Mouse (Mus musculus): ENCODE data around the gene Topaz1. TPM values are rescaled to one million over a fixed set of nuclear protein-coding genes. Genes with fewer than 3 reads are reported as not detected.

Topaz1 gene
- polyA plus RNA-seq, 1 experiment from 2014 or later = 0.04 TPM

DNA sequence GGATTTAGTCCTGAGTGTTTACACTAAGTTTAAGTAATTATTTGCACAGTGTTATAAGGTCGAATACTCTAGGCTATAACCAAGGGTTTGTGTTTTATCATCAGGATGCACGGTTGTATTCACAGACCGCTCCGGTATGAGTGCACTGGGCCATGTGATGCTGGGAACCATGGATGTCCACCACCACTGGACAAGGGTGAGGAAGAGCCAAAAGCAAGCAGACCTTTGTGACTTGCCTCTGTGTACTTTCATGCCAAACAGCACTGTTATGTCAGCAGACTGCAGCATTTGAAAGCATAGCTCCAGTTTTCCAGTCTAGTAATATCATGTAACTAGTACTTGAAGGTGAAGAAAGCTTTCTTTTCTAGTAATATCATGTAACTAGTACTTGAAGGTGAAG lies 79.6 kb downstream of the Topaz1 start:
- WGBS = 73% methylated on average over 4 of the region's 4 CpGs
- no peak for ATAC-seq (ENCODE audit: insufficient read depth, low FRiP score)

DNA sequence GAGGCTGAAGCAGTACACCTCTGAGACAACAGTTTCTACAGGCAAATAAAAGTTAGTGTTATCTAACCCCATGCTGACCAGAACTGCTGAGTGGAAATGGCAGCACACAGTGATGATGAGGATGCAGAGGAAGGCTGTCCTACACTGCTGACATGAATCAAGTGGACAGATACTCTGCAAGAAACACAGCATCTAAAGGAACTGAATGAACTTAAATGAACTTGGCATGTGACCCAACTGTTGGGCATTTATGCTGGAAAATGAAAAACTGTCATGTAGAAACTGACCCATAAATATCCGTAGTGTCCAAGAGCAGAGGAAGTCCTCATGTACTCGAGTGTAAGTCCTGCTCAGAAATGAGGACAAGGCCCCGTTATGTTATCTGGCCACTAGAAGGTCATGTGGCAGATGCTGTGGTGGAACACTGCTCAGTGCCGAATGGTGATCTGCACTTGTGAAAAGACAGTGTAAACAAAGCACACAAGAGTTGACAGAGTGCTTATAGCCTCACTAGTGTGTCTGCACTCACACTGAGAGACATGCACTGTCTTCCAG lies 82.8 kb downstream of the Topaz1 start:
- H3K9ac ChIP-seq (ENCODE audit: low read length) = no peak overlapping the region
- H3K4me3 ChIP-seq (replicated peaks; ENCODE audit: low read length) = no peak overlapping the region
- no peak for ATAC-seq (ENCODE audit: insufficient read depth, low FRiP score)
- peaks cover under 1% of the 10 kb centered on the region; the same call in 1 of the 2 replicates for H3K36me3 ChIP-seq (ENCODE audit: control insufficient read depth, insufficient read depth, low read length)
- H3K27ac ChIP-seq (ENCODE audit: low read length) = no peak overlapping the region
- no peak overlapping the region for H3K4me2 ChIP-seq (ENCODE audit: low read depth, low read length)
- WGBS = 54% methylated on average over 4 of the region's 4 CpGs
- no peaks in the 10 kb centered on the region for H3K9me3 ChIP-seq (replicated peaks; ENCODE audit: control insufficient read depth, low read length)
- H3K4me1 ChIP-seq (ENCODE audit: control insufficient read depth, insufficient read depth, low read length) = no peaks in the 10 kb centered on the region
- no peaks in the 10 kb centered on the region for H3K27me3 ChIP-seq (ENCODE audit: control insufficient read depth, insufficient read depth, low read length)

More for the DNA sequence above, 79.6 kb downstream of the Topaz1 start:
- Histone ChIP-seq H3K4me1 (ENCODE audit: control insufficient read depth, insufficient read depth, low read length) (no peaks in the 10 kb centered on the region), H3K9me3 (replicated peaks; ENCODE audit: control insufficient read depth, low read length) (no peaks in the 10 kb centered on the region), H3K4me2 (ENCODE audit: low read depth, low read length) (no peak overlapping the region), H3K36me3 (ENCODE audit: control insufficient read depth, insufficient read depth, low read length) (peaks cover 10% of the 10 kb centered on the region), H3K9ac (ENCODE audit: low read length) (no peak overlapping the region), H3K27ac (ENCODE audit: low read length) (no peak overlapping the region), H3K4me3 (replicated peaks; ENCODE audit: low read length) (no peak overlapping the region), H3K27me3 (ENCODE audit: control insufficient read depth, insufficient read depth, low read length) (no peaks in the 10 kb centered on the region)

DNA sequence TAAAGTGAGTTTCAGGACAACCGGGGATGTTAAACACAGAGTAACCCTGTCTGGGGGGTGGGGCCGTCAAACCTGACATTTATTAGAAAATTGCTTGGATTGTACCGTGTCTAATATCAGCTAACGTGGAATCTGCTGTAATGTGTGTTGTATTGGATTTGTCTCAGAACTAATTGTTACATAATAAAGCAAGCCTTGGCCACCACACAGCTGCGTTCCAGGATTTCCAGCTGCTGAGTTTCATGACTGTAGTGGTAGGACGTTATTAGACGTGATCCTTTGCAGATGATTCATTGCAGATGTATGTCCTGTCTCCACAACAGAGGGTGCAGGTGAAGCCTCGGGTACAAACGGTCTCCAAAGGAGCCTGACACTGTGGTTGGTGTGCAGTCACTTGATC lies 89.0 kb downstream of the Topaz1 start:
- Histone ChIP-seq H3K4me3 (replicated peaks; ENCODE audit: low read length) (no peak overlapping the region), H3K4me2 (ENCODE audit: low read depth, low read length) (no peak overlapping the region), H3K27me3 (ENCODE audit: control insufficient read depth, insufficient read depth, low read length) (no peaks in the 10 kb centered on the region), H3K36me3 (ENCODE audit: control insufficient read depth, insufficient read depth, low read length) (no peaks in the 10 kb centered on the region), H3K4me1 (ENCODE audit: control insufficient read depth, insufficient read depth, low read length) (peaks cover 15% of the 10 kb centered on the region), H3K9me3 (replicated peaks; ENCODE audit: control insufficient read depth, low read length) (no peaks in the 10 kb centered on the region), H3K27ac (ENCODE audit: low read length) (peak overlapping the region; percentile 58), H3K9ac (ENCODE audit: low read length) (no peak overlapping the region)
- no peak for ATAC-seq (ENCODE audit: insufficient read depth, low FRiP score)
- 60% methylated on average over 9 of the region's 9 CpGs for WGBS

DNA sequence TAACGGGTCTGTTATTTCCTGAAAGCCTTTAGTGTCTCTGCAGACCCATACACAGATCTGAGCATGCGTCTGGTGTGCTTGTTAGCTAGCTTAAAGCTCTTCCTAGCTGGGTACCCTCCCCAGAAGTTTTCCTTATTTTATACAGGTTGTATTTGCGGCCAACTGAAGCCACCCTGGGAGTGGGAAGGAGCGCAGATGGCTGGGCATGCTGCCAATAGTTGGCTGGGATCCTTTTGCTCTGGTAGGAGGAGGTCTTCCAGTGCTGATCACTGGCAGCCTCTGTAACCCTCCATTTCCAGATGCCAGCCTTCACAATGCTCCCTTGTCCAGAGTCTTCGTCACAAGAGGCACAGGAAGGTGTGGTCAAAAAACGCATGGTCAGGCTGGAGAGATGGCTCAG lies 89.6 kb downstream of the Topaz1 start:
- WGBS = 33% methylated on average over 6 of the region's 6 CpGs
- H3K9ac ChIP-seq (ENCODE audit: low read length) = no peak overlapping the region
- ATAC-seq (ENCODE audit: insufficient read depth, low FRiP score) = peak; percentile 82
- H3K36me3 ChIP-seq (ENCODE audit: control insufficient read depth, insufficient read depth, low read length) = no peaks in the 10 kb centered on the region
- H3K9me3 ChIP-seq (replicated peaks; ENCODE audit: control insufficient read depth, low read length) = no peaks in the 10 kb centered on the region
- H3K27me3 ChIP-seq (ENCODE audit: control insufficient read depth, insufficient read depth, low read length) = no peaks in the 10 kb centered on the region
- H3K27ac ChIP-seq (ENCODE audit: low read length) = peak overlapping the region; percentile 58
- H3K4me3 ChIP-seq (replicated peaks; ENCODE audit: low read length) = no peak overlapping the region
- H3K4me1 ChIP-seq (ENCODE audit: control insufficient read depth, insufficient read depth, low read length) = peaks cover 15% of the 10 kb centered on the region
- no peak overlapping the region for H3K4me2 ChIP-seq (ENCODE audit: low read depth, low read length)

DNA sequence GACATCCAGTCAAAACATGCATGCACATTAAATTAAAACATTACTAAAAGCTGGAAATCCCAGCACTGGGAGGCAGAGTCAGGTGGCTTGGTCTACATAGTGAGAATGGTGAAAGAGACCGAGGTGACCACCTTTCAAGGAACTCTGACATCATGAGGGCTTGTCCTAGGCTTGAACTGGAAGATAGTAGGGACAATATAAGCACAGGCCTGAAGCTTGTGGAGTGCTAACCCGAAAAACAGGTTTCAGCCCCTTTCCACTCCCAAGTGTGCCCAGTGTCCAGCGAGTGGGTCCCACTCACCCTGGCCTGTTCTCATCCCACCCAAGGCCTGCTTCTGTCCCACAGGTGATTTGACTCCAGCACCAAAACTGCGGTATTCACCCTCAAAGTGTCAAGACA lies 90.1 kb downstream of the Topaz1 start:
- ATAC-seq (ENCODE audit: insufficient read depth, low FRiP score) = peak; percentile 37; the same call in 1 of the 2 replicates
- Histone ChIP-seq H3K4me1 (ENCODE audit: control insufficient read depth, insufficient read depth, low read length) (peaks cover 15% of the 10 kb centered on the region), H3K9ac (ENCODE audit: low read length) (0 out of 2 replicates have a peak overlapping the region, but pooled peaks have one; percentile 43), H3K9me3 (replicated peaks; ENCODE audit: control insufficient read depth, low read length) (no peaks in the 10 kb centered on the region), H3K36me3 (ENCODE audit: control insufficient read depth, insufficient read depth, low read length) (no peaks in the 10 kb centered on the region), H3K27ac (ENCODE audit: low read length) (peak overlapping the region; percentile 58), H3K4me2 (ENCODE audit: low read depth, low read length) (no peak overlapping the region), H3K4me3 (replicated peaks; ENCODE audit: low read length) (no peak overlapping the region), H3K27me3 (ENCODE audit: control insufficient read depth, insufficient read depth, low read length) (no peaks in the 10 kb centered on the region)
- WGBS = 72% methylated on average over 4 of the region's 4 CpGs

DNA sequence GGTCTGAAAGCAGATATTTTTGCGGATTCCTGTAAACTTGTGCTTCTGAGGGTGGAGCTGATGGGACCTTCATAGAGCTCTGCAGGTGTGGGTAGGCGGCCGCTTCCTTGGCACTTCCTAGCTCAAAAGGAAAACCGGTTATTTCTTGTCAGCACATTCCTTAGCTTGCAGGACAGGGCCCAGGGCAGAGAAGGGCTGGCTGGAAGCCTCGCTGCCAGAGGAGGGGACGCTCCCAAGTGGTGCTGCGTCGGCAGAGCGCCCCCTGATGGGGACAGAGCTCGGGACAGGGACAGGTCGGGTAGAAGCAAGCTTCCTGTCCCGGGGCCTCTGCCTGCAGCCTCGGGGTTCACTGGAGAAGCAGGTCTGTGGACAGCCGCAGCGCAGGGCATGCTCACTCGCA lies 90.5 kb downstream of the Topaz1 start:
- 23% methylated on average over 16 of the region's 16 CpGs for WGBS
- peak overlapping the region; percentile 22; the same call in 1 of the 2 replicates for H3K4me2 ChIP-seq (ENCODE audit: low read depth, low read length)
- H3K27ac ChIP-seq (ENCODE audit: low read length) = peak overlapping the region; percentile 58

DNA sequence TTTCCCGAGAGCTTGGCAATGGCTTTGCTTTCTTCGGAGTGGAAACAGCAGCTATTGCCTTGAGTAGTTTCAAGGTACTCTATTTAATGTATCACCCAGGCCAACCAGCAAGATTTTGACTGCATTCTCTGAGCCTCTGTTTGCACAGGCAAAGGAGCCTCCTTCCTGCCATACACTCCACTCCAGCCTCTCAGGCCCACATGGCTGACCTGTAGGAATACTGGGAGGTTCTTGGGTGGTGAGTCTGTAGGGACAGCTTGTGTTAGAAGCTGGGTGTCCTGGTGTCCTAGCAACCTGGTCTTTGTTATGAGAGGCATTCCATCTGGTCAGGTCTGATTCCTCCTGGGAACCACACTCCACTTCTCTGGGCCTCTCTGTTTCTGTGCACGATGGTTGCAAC lies 96.6 kb downstream of the Topaz1 start, which contains the start of gene Gm35549:
Gene Gm35549 (minus strand): TSS at position 276 of the 400 bp plus-strand sequence.
- peaks cover 5% of the 10 kb centered on the region for H3K36me3 ChIP-seq (ENCODE audit: control insufficient read depth, insufficient read depth, low read length)
- no peak within 1 kb of the TSS for H3K27ac ChIP-seq (ENCODE audit: low read length)
- peaks cover 5% of the 10 kb centered on the region; the same call in 1 of the 2 replicates for H3K9me3 ChIP-seq (replicated peaks; ENCODE audit: control insufficient read depth, low read length)
- no peak within 1 kb of the TSS for H3K9ac ChIP-seq (ENCODE audit: low read length)
- WGBS = 73% methylated on average over 3 of the region's 3 CpGs
- no peak within 1 kb of the TSS for H3K4me3 ChIP-seq (replicated peaks; ENCODE audit: low read length)
- ATAC-seq (ENCODE audit: insufficient read depth, low FRiP score) = no peak
- H3K4me2 ChIP-seq (ENCODE audit: low read depth, low read length) = no peak within 1 kb of the TSS
- H3K27me3 ChIP-seq (ENCODE audit: control insufficient read depth, insufficient read depth, low read length) = no peaks in the 10 kb centered on the region
- no peaks in the 10 kb centered on the region for H3K4me1 ChIP-seq (ENCODE audit: control insufficient read depth, insufficient read depth, low read length)

More for the DNA sequence above, 90.5 kb downstream of the Topaz1 start:
- H3K27me3 ChIP-seq (ENCODE audit: control insufficient read depth, insufficient read depth, low read length) = no peaks in the 10 kb centered on the region
- H3K9me3 ChIP-seq (replicated peaks; ENCODE audit: control insufficient read depth, low read length) = no peaks in the 10 kb centered on the region
- no peak overlapping the region for H3K4me3 ChIP-seq (replicated peaks; ENCODE audit: low read length)
- peaks cover 15% of the 10 kb centered on the region for H3K4me1 ChIP-seq (ENCODE audit: control insufficient read depth, insufficient read depth, low read length)
- ATAC-seq (ENCODE audit: insufficient read depth, low FRiP score) = peak; percentile 70
- H3K36me3 ChIP-seq (ENCODE audit: control insufficient read depth, insufficient read depth, low read length) = no peaks in the 10 kb centered on the region
- H3K9ac ChIP-seq (ENCODE audit: low read length) = peak overlapping the region; percentile 43; the same call in 1 of the 2 replicates

DNA sequence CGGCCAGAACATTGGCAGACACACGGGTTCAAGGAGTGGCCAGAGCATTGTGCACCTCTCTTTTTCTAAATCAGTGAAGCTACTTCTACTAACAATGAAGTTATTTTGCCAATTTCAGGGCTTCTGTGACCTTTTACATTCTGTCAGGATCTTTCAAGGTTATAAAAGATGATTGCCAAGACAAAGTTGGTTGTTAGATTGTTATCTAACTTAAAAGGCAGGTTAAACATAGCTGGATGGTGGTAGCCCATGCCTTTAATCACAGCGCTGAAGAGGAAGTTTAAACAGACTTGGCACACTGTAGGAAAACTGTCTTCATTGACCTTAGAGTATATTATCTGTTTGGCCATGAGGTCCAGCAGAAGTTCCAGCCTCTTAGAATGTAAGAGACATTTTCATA lies 98.5 kb downstream of the Topaz1 start:
- H3K4me2 ChIP-seq (ENCODE audit: low read depth, low read length) = no peak overlapping the region
- H3K4me1 ChIP-seq (ENCODE audit: control insufficient read depth, insufficient read depth, low read length) = no peaks in the 10 kb centered on the region
- no peak for ATAC-seq (ENCODE audit: insufficient read depth, low FRiP score)
- no peak overlapping the region for H3K9ac ChIP-seq (ENCODE audit: low read length)
- no peaks in the 10 kb centered on the region for H3K27me3 ChIP-seq (ENCODE audit: control insufficient read depth, insufficient read depth, low read length)
- no peak overlapping the region for H3K4me3 ChIP-seq (replicated peaks; ENCODE audit: low read length)
- WGBS = 80% methylated on average over 3 of the region's 3 CpGs
- no peak overlapping the region for H3K27ac ChIP-seq (ENCODE audit: low read length)
- peaks cover 19% of the 10 kb centered on the region for H3K36me3 ChIP-seq (ENCODE audit: control insufficient read depth, insufficient read depth, low read length)
- peaks cover 9% of the 10 kb centered on the region; the same call in 1 of the 2 replicates for H3K9me3 ChIP-seq (replicated peaks; ENCODE audit: control insufficient read depth, low read length)

DNA sequence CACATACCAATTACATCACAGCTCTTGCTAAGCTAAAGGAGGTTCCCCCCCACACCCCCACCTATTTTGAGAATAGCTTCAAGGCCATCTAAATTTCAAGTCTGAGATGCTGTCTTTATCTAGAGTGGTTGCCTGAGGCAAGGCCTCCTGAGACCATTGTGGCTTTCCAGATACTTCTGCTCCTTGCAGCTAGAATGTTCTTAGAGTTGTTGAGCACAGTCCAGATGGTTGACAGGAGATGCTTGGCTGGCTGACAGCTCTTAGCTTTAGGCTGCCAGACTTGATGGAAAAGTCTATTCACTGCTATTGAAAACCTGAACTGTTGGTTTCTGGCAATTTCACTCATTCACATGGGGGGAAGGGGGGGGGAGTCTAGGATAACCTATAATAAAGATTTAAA lies 99.0 kb downstream of the Topaz1 start:
- H3K9ac ChIP-seq (ENCODE audit: low read length) = no peak overlapping the region
- H3K4me3 ChIP-seq (replicated peaks; ENCODE audit: low read length) = no peak overlapping the region
- no peaks in the 10 kb centered on the region for H3K4me1 ChIP-seq (ENCODE audit: control insufficient read depth, insufficient read depth, low read length)
- ATAC-seq (ENCODE audit: insufficient read depth, low FRiP score) = no peak
- H3K27me3 ChIP-seq (ENCODE audit: control insufficient read depth, insufficient read depth, low read length) = no peaks in the 10 kb centered on the region
- peaks cover 9% of the 10 kb centered on the region; the same call in 1 of the 2 replicates for H3K9me3 ChIP-seq (replicated peaks; ENCODE audit: control insufficient read depth, low read length)
- H3K27ac ChIP-seq (ENCODE audit: low read length) = no peak overlapping the region
- peaks cover 25% of the 10 kb centered on the region for H3K36me3 ChIP-seq (ENCODE audit: control insufficient read depth, insufficient read depth, low read length)
- H3K4me2 ChIP-seq (ENCODE audit: low read depth, low read length) = no peak overlapping the region

Measured in stomach, embryonic 16.5 days (tissue).